Mouse (Mus musculus) testis, adult 2 months (tissue): Measurements from ENCODE around the gene Plcb4. TPM values are rescaled to one million over a fixed set of nuclear protein-coding genes. Genes with fewer than 3 reads are reported as not detected.

Source experiments
- H3K27ac ChIP-seq: fragments of 200-500 bp; 2 replicates; pipeline ENCODE4 v1.5.1; 2012; ENCODE audit warnings: low read depth, low read length; ENCODE audit not compliant: control insufficient read depth, insufficient read depth
- H3K27me3 ChIP-seq: fragments of 200-500 bp; 2 replicates; pipeline ENCODE4 v1.6.1; 2012; ENCODE audit warnings: mild to moderate bottlenecking, low read length, moderate library complexity; ENCODE audit not compliant: control insufficient read depth, insufficient read depth
- H3K36me3 ChIP-seq: fragments of 200-500 bp; 2 replicates; pipeline ENCODE4 v1.6.1; 2012; ENCODE audit warnings: mild to moderate bottlenecking, low read length; ENCODE audit not compliant: control insufficient read depth, insufficient read depth
- H3K4me1 ChIP-seq: fragments of 200-500 bp; 2 replicates; pipeline ENCODE4 v1.6.1; 2012; ENCODE audit warnings: low read length; ENCODE audit not compliant: control insufficient read depth, insufficient read depth
- H3K4me3 ChIP-seq: fragments of 200-500 bp; 2 replicates; pipeline ENCODE4 v1.5.1; 2012; ENCODE audit warnings: low read depth, mild to moderate bottlenecking, low read length, moderate library complexity, mixed read lengths; ENCODE audit not compliant: control insufficient read depth
- CTCF ChIP-seq: fragments of 200-500 bp; IDR thresholded peaks from 2 replicates; pipeline ENCODE4 v1.5.1; 2012; ENCODE audit warnings: low read depth, mild to moderate bottlenecking, inconsistent platforms, low read length, moderate library complexity; ENCODE audit not compliant: control insufficient read depth, insufficient read depth, insufficient replicate concordance
- POLR2A ChIP-seq: fragments of 200-500 bp; IDR thresholded peaks from 2 replicates; pipeline ENCODE4 v1.6.1; 2012; ENCODE audit warnings: low read depth, mild to moderate bottlenecking, inconsistent platforms, low read length, moderate library complexity; ENCODE audit not compliant: control insufficient read depth
- polyA plus RNA-seq: library from polyadenylated mRNA; depleted of rRNA; stranded (reverse); fragments of >200 nt; gene quantifications from 2 replicates; pipeline ENCODE4 v1.2.3, GENCODE M21; 2012

The Plcb4 gene
- polyA plus RNA-seq, 1 experiment = 12.3 TPM

DNA sequence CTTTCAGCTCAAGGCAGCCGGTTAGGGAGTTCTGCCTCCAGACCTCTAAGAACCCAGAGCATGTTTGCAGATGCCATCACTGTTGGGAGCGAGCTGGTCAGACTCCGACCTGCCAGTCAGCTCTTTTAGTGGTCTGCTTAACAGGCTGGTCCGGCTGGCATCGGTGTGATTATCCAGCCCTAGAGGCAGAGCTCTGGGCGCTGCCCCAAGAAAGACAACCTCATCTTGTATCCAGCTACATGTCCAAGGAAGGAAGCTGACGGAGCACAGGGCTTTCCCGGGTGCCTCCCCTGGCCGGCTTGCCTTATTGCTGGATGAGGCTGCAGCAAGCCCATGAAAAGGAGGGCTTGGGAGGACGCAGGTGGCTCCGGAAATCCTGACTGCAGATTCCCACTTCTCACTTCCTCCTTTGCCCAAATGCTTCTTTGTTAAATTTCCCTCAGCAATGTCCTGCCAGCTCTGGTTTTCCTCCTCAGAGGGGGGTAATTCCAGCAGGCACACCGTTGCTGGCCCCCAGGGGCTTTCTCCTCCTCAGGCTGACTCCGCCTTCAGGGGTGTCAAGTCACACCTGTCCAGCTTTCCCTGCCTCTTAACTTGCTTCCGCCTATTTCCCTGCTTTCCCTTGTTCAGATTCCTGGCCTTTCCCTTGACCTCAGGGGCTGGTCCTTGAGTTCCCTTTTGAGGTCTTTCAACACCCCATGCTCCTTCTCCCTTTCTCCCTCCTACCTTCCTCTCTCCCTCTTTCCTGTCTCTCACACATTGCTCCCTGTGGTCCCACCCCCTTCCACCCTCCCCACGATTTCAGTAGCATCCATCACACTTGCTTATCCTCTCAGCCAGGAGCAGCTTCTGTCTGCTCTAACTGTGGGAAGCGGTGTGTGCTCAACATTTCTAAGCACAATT, 58.7 kb downstream of the Plcb4 start:
- H3K27me3 ChIP-seq = no peaks in the 10 kb centered on the region
- TF ChIP-seq CTCF (no peak), POLR2A (no peak)
- peaks cover 3% of the 10 kb centered on the region for H3K4me1 ChIP-seq
- no peak overlapping the region for H3K4me3 ChIP-seq
- H3K27ac ChIP-seq = no peak overlapping the region
- no peaks in the 10 kb centered on the region for H3K36me3 ChIP-seq

- Histone ChIP-seq H3K27ac (no peak overlapping the region), H3K27me3 (no peaks in the 10 kb centered on the region), H3K36me3 (no peaks in the 10 kb centered on the region), H3K4me1 (no peaks in the 10 kb centered on the region), H3K4me3 (no peak overlapping the region)
- TF ChIP-seq POLR2A (no peak), CTCF (no peak)
These were observed 63.3 kb downstream of the Plcb4 start for GRCm38 (mm10) chr2:135722109-135722508.

GRCm38 (mm10) chr2:135723387-135723786, 64.6 kb downstream of the Plcb4 start:
- H3K27ac ChIP-seq = no peak overlapping the region
- TF ChIP-seq POLR2A (no peak), CTCF (no peak)
- H3K36me3 ChIP-seq = no peaks in the 10 kb centered on the region
- H3K4me1 ChIP-seq = no peaks in the 10 kb centered on the region
- no peaks in the 10 kb centered on the region for H3K27me3 ChIP-seq
- H3K4me3 ChIP-seq = no peak overlapping the region

DNA sequence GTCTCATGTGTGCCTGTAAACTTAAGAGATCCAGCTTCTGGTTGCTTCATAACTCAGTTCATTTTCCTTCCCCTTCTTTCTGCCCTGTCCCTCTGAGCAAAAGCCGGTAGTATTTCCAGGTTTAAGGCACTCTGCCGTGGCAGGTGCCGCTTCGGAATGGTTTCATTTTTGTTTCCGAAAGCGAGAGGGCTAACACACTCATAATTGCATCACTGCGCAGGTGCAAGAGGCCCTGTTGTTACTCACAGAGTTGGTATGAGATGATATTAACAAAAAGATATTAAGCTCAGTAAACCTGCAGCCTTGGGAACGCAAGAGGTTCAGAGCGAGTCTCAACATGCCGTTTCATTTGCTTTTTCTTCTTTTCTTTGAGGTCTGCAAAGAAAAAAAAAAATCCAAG, 65.7 kb downstream of the Plcb4 start:
- H3K27me3 ChIP-seq = no peaks in the 10 kb centered on the region
- H3K4me1 ChIP-seq = no peaks in the 10 kb centered on the region
- no peak for TF ChIP-seq POLR2A
- no peak for TF ChIP-seq CTCF
- H3K27ac ChIP-seq = no peak overlapping the region
- H3K4me3 ChIP-seq = no peak overlapping the region
- no peaks in the 10 kb centered on the region for H3K36me3 ChIP-seq

DNA sequence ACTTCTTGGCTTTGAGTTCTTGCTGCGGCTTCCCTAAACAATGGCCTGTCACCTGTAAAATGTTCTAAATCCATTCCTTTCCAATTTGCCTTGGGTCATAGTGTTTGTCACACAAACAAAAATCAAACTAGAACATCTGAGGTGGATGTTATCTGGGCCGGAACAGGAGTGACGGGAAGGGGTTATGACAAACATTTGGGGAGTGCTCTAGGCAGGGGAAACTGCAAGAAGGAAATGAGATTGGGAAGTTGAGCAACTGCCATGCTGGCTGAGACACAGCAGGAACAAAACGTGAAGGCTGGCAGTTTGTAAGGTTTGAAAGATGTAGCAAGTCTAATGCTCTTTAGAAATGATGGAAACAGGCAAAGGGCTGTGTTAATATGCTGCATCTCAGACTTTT, 66.6 kb downstream of the Plcb4 start:
- Histone ChIP-seq H3K36me3 (no peaks in the 10 kb centered on the region), H3K4me3 (no peak overlapping the region), H3K27me3 (no peaks in the 10 kb centered on the region), H3K4me1 (no peaks in the 10 kb centered on the region), H3K27ac (no peak overlapping the region)
- TF ChIP-seq POLR2A (no peak), CTCF (no peak)

DNA sequence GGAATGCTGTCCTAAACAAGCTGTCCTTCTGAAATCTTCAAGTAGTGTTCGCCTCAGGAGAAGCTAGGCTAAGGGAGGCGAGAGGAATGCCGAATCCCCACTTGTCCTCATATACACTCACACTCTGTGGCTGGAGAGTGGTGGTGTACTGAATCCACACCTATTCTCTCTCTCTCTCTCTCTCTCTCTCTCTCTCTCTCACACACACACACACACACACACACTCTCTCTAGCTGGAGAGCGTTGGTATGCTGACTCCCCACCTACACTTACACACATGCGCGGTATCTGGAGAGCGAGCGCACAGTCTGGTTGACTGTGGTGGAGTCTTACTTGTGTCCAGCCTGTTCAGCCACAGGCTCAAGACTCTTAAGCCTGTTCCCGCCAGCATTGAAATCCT, 68.3 kb downstream of the Plcb4 start:
- no peak overlapping the region for H3K4me3 ChIP-seq
- no peaks in the 10 kb centered on the region for H3K36me3 ChIP-seq
- H3K27ac ChIP-seq = no peak overlapping the region; the same call in 1 of the 2 replicates
- H3K27me3 ChIP-seq = no peaks in the 10 kb centered on the region
- no peaks in the 10 kb centered on the region for H3K4me1 ChIP-seq
- TF ChIP-seq CTCF (no peak), POLR2A (no peak)

- Histone ChIP-seq H3K4me1 (no peaks in the 10 kb centered on the region), H3K4me3 (no peak overlapping the region), H3K36me3 (no peaks in the 10 kb centered on the region), H3K27ac (no peak overlapping the region), H3K27me3 (no peaks in the 10 kb centered on the region)
- no peak for TF ChIP-seq POLR2A
These were observed 69.1 kb downstream of the Plcb4 start for GRCm38 (mm10) chr2:135727925-135728324.

- Histone ChIP-seq H3K4me1 (no peaks in the 10 kb centered on the region), H3K36me3 (no peaks in the 10 kb centered on the region), H3K27ac (no peak overlapping the region), H3K27me3 (no peaks in the 10 kb centered on the region), H3K4me3 (no peak overlapping the region)
- no peak for TF ChIP-seq POLR2A
- TF ChIP-seq CTCF = no peak
These were observed 72.8 kb downstream of the Plcb4 start for GRCm38 (mm10) chr2:135731591-135731990.
